Mouse (Mus musculus) left cerebral cortex, adult 9 months (tissue): ENCODE measurements around the gene Hist1h2ba.

ENCODE experiments used
- DNase-seq, 2 experiments: peaks; one replicate each; pipeline ENCODE4 v3.0.0; 2022; ENCODE audit warnings: low spot score in 2 of 2

Gene Hist1h2ba

DNA sequence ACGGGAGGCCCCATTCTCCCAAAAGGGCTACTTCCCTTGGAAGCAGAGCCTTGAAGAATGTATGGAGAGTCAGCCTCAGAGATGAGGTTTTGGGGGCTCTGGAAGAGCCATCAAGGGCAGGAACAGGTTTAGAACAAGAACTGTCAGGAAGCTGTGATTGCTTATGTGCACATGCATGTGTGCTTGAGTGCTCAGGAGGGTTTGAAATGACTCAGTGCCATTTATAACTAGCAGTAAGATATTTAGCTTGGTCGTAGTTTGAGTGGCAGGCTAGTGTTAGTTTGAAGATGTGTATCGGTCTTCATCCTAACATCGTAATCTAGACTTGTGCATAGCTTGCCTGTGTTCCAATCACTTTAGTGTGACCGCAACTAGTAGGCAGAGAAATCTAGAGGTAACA lies 27.1 kb downstream of the Hist1h2ba start:
- no peak for DNase-seq

GRCm38 (mm10) chr13:23898242-23898641 lies 35.7 kb downstream of the Hist1h2ba start:
- no peak for DNase-seq

GRCm38 (mm10) chr13:23893269-23893593 lies 40.7 kb downstream of the Hist1h2ba start:
- no peak for DNase-seq

GRCm38 (mm10) chr13:23892592-23893268 lies 41.2 kb downstream of the Hist1h2ba start:
- DNase-seq, result no peak

DNA sequence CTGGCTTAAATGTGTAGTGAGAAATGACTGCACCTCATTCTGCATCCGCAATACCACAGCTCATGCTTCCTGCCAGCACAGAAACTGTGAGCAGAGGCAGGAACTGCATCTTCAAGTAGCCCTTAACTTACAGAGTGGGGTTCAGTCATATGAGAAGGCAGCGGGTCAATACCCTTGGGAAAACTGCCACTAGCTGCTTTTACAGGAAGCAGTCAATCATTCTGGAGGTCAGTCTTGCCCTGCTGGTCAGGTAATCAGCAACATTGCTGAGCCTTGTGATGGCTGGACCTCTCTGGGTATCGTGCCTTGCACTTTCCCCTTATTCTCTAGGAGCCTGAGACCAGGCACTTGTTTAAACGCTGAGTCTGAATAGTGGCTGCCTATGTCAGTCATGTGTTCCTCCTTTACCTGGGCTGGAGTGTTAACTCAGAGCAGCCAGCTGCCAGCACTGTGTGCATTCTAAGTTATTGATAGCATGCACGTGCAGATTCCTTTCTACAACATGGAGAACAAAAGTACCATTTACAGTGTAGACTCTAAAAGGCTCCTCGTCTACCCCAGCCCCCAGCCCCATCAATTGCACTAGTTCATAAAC lies 44.8 kb downstream of the Hist1h2ba start:
- no peak for DNase-seq

DNA sequence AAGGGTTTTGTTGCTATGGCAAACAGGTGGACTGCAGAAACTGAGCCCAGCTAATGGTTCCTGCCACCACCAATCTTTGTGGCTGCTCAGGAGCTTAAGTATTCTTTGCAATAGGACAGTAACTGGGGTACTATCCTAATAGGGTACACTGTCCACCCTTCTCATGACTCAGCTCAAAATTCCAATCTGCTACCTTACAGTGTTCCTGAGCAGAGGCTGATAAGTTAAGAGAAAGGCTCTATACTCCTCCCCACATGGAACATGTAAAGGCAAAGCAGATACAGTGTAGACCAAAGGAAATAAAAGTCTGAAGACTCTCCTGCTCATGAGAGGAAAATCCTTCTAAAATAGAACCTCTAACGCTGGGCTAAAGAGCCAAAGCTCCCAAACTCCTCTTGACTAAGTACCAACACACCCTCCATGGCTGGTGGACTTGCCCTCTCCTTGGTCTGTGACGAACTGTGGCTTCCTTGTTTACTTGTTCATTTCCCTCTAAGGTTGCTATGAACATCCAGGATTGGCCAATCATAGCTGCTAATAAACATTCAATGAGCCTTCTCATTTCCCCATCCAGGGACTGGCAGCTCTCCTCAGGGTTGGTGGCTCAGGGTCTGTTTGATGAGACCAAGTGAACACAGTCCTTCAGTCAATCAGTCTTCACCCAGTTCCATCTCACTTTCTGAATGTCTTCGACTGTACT lies 46.8 kb downstream of the Hist1h2ba start:
- DNase-seq, result no peak

- DNase-seq, result no peak
Measured at GRCm38 (mm10) chr13:23885540-23885939, 48.4 kb downstream of the Hist1h2ba start.
